Mouse (Mus musculus) thymus, adult 2 months (tissue): ENCODE data around the gene Olfr747.

Experiments
- CTCF ChIP-seq: fragments of 200-500 bp; IDR thresholded peaks from 2 replicates; pipeline ENCODE4 v1.5.1; 2012; ENCODE audit warnings: mild to moderate bottlenecking, control low read depth, low read length, moderate library complexity, borderline replicate concordance; ENCODE audit not compliant: control insufficient read depth, poor library complexity, insufficient read depth; ENCODE audit errors: extremely low read depth
- POLR2A ChIP-seq: fragments of 200-500 bp; IDR thresholded peaks from 2 replicates; pipeline ENCODE4 v1.6.1; 2012; ENCODE audit warnings: mild to moderate bottlenecking, low read length, control low read depth, moderate library complexity; ENCODE audit not compliant: control insufficient read depth, poor library complexity, insufficient read depth; ENCODE audit errors: extremely low read depth

DNA sequence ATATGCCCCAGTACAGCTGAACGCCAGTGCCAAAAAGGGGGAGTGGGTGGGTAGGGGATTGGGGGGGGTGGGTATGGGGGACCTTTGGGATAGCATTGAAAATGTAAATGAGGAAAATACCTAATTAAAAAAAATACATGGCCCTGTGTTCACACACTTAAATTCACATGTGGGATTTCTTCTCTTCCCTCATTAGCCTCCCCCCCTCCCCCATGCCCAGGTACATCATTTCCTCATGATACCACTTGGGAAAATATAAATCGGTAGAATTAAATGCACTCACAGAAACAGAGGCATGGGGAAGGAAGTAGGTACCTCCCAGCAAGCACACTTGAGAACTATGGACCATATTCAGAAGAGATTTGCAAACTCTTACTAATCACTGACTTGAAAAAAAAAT, 53.9 kb downstream of the Olfr747 start, which contains the start of gene Olfr745:
- TF ChIP-seq CTCF: no peak
- no peak for TF ChIP-seq POLR2A
